Mouse (Mus musculus) layer of hippocampus, postnatal 25 days (tissue): ENCODE data around the gene Cox4i2. TPM values are rescaled to one million over a fixed set of nuclear protein-coding genes. Genes with fewer than 3 reads are reported as not detected.

Experiments used
- DNase-seq, 2 experiments: peaks; one replicate each; pipeline ENCODE4 v3.0.0; 2022; ENCODE audit warnings: mixed read lengths in 2 of 2, low spot score in 1 of 2; ENCODE audit errors: extremely low spot score in 1 of 2
- total RNA-seq, 2 experiments: library from RNA; stranded (reverse); gene quantifications; 2 replicates each; pipeline ENCODE4 v1.2.3; 2021

Gene Cox4i2
- total RNA-seq, 2 experiments from 2014 or later, result 2.0 to 2.7 TPM

GRCm38 (mm10) chr2:152733201-152733600 is 20.8 kb upstream of the Cox4i2 start:
- DNase-seq, result no peak

DNA sequence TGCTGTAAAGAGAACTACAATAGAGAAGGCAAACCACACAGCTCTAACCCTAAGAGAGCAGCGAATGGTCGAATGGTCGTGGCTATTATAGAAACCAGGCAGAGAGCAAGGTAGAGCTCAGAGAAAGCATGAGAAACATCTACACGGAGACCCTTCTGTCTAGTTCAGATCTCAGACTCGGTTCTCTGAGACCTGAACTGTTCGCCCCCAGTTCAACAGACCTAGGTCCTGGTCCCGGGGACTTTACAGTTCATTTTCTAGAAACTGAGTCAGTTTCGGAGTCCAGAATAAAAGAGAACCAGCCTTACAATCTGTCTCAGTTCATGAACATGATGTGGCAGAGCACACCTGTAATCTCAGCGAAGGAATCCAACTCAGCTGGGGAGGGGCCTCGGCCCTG is 19.5 kb upstream of the Cox4i2 start:
- no peak for DNase-seq

- DNase-seq, result peak; percentile 77 to 87
These were observed 19.0 kb upstream of the Cox4i2 start for GRCm38 (mm10) chr2:152734984-152735383.

DNA sequence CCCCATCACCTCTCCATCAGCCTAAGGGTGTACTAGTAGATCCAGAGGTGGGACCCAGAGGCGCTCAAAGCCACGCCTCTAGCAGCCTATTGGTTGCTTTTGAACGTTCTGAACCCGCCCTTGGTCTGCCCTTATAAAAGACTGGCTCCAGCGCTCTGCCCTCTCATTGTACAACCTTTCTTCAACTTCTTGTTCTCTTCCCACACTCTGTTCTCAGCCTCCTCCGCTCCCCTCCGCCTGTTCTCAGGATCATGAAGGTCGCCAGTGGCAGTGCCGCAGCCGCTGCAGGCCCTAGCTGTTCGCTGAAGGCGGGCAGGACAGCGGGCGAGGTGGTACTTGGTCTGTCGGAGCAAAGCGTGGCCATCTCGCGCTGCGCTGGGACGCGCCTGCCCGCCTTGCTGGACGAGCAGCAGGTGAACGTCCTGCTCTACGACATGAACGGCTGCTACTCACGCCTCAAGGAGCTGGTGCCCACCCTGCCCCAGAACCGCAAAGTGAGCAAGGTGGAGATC is 17.8 kb upstream of the Cox4i2 start, which contains the start of gene Id1:
Gene Id1, plus strand, starts transcription at position 162 of the 512 bp plus-strand sequence.
- DNase-seq, result peak; percentile 37 to 42

DNA sequence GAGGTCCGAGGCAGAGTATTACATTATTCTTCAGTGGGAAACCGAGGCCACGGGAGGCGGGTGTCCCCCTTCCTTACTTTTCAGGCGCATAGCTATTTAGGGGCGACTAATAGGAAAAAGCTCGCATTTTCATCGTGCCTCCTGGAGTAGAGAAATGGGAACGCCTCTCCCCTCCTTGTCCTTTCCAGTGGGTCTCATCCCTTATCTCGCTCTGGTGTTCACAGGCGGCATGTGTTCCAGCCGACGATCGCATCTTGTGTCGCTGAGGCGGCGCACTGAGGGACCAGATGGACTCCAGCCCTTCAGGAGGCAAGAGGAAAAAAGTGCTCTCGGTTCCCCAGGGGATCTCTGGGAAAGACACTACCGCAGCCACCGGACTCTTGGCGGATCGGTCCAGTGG is 17.2 kb upstream of the Cox4i2 start:
- no peak for DNase-seq

GRCm38 (mm10) chr2:152737306-152738221 is 16.4 kb upstream of the Cox4i2 start:
- DNase-seq, result no peak

DNA sequence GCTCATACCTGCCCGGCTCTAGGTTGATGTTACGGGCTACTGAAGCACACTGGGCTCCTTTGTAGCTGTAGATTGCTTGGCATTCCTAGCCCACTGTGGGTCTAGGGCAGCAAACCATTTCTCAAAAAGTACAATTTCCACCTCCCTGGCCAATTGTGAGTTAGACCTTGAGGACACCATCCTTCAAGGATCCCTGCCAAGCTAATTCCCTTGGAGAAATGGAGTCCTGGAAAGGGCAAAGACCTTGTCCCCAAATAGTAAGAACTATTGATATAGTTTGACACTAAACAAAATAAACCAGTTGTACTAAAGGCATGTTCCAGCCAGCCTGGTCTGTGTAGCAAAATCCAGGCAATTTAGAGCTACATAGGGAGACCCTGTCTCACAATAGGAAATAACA is 15.6 kb upstream of the Cox4i2 start:
- no peak for DNase-seq

DNA sequence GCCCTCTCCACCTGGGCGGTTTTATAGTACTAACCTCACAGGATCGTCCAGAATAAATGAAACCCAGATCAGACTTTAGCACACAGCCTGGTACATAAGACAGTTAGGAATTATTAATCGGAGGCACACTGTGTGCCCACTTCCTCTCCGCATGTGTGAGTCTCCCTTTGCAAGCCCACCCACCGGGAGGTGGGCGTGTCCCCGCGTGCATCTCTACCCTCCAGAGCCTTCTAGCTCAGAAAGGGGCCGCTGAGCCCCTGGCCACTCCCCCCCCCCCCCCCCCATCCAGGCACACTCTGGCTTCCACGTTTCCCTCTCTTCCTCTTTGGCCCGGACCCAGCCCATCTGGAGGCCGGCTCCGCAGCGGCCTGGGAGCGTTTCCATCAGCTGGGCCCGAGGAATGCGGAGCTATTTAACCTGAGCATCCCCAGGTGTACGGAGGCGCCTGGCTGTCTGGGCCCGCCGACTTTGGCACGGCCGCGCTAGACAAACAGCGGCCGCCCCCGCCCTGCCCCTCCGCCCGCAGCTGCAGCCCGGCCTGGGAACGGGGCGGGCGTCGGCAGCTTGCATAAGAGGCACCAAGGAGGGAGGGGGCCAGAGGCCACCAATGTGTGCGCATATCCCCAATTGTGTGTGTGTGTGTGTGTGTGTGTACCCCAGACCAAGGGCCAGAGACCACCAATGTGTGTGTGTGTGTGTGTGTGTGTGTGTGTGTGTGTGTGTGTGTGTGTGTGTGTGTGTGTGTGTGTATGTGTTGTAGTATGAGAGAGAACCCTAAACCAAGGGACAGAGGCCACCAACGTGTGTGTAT is 14.7 kb upstream of the Cox4i2 start:
- peak in 1 of 2 experiments; percentile 14 for DNase-seq

DNA sequence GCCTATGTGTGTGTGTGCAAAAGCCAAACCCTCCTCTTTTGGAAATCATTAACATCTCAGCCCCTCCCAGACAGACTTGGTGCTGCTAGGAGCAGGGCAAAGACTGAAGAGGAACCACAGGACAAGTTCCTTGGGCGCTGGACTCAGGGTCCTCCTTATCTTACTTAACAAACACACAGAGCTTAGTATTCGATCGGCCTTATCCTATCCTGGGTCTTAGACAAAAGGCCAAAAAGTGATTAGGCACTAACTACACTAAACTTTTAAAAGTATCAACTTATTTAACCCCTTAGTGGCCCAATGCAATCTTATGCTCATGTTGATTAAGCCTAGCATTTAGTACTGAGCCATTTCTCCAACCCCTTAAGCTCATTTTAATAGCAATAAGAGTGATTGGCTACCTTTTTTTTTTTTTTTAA is 14.1 kb upstream of the Cox4i2 start:
- no peak for DNase-seq

- DNase-seq, result no peak
These were observed 13.5 kb upstream of the Cox4i2 start for GRCm38 (mm10) chr2:152740490-152740889.

GRCm38 (mm10) chr2:152741153-152742041 is 12.6 kb upstream of the Cox4i2 start:
- no peak for DNase-seq

DNA sequence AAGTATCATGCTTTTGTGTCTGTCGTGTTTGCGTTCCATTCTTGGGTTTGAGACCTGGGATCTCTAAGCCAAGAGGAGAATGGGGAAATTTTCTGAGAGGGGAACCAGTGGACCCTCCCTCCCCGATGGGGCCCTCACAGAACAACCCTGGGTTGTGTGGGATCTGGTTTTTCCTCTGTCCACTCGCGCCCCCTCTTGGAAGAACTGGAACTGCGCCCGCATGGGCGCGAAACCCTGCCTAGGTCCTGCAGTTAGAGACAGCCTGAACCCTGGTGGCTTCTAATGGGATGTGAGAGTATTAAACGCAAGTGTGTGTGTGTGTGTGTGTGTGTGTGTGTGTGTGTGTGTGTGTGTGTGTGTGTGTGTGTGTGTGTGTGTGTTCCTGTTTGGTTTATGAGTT is 11.5 kb upstream of the Cox4i2 start:
- peak in 1 of 2 experiments; percentile 58 for DNase-seq

DNA sequence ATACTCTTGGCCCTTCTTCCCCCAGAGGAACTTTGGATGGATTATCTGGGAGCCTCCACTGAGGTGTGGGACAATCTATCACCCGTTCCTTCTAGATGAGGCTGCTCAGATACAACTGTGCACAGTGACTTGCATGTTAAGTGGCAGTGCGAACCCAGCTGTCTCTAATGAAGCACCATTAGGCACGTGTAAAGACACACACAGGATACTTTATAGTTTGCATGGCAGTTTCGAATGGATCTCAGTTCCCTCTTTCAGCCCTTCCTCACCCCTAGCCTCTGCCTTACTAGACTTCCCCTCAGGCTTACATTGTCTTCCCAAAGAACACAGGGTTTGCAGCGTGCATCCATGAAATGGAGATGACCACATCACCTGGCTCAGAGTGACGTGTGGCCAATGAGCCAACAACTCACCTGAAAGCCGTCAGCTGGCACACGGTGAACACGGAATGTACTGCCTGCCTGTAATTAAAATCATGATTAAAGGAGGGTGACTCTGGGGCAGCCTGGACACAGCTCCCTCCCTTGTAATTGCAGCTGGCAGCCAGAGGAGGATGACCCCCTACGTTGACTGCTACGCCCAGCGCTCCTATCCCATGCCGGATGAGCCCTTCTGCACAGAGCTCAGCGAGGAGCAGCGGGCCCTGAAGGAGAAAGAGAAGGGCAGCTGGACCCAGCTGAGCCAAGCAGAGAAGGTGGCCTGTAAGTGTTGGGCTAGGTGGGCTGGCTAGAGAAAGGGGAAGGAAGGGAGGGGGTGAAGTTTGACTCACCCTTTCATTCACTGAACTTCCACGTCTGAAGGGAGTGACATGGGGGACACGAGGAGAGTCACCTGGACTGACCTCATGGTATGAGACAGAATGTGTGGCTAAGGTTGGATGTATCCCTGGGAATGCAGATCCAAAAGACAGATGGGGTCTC is 2.8 kb downstream of the Cox4i2 start:
- no peak for DNase-seq

GRCm38 (mm10) chr2:152757478-152757877 is 3.5 kb downstream of the Cox4i2 start:
- DNase-seq, result no peak

DNA sequence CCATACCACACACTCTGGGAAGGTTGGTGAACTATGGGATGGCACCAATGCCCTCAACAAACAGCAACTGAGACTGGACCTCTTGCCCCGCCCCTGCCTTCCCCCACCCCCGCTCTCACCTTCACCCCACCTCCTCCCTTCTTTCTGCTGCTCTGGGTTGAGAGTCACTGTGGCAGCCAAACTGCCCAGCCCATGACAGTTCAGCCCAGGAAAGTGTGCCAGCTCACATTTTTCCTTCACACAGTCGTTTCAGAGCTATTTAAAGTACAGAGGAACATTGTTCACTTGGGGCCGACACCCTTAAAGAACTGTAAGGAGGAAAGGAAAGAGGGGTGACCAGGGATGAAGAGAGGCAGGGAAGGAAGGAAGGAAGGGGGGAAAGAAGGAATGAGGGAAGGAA is 4.4 kb downstream of the Cox4i2 start:
- DNase-seq, result no peak

GRCm38 (mm10) chr2:152763310-152763709 is 9.3 kb downstream of the Cox4i2 start:
- DNase-seq, result no peak

GRCm38 (mm10) chr2:152764172-152765044 is 10.4 kb downstream of the Cox4i2 start:
- DNase-seq, result no peak

GRCm38 (mm10) chr2:152765045-152765674 is 11.2 kb downstream of the Cox4i2 start:
- DNase-seq, result no peak
